Mouse (Mus musculus): Measurements from ENCODE around the gene Pparg. TPM values are rescaled to one million over a fixed set of nuclear protein-coding genes. Genes with fewer than 3 reads are reported as not detected.

The Pparg gene
- total RNA-seq (2021) = 10 to 100 TPM in 1 of 2 experiments, 1 to 10 TPM in 1; 8.1 to 10.3 TPM
- long read RNA-seq, experiment 1, partial matches to known transcripts = 0 of 6 reads
- long read RNA-seq, experiment 1, other reads (novel, unspliced or antisense) = 5 of 6 reads
- long read RNA-seq, experiment 2, partial matches to known transcripts = 0 of 4 reads
- long read RNA-seq, experiment 2, other reads (novel, unspliced or antisense) = 3 of 4 reads

GRCm38 (mm10) chr6:115360776-115361605 is at the start of gene Pparg:
Gene Pparg, plus strand, starts transcription at chr6:115360951.
- peak; percentile 17 to 43 for DNase-seq (ENCODE audit: extremely low spot score in 1 of 2, low spot score in 2 of 2)
- TF ChIP-seq CTCF (IDR thresholded peaks at IDR 0.05) = peak; percentile 12
- intact Hi-C loops (cut with DNase I) = loop anchor here (2.0 to 5.0 kb wide), 3 partner anchors 40 to 176 kb away; no protein-coding TSS in a partner anchor
- Histone ChIP-seq H3K27ac (peak within 1 kb of the TSS; percentile 81), H3K4me3 (peak within 1 kb of the TSS; percentile 64)

- intact Hi-C loops (cut with DNase I) = loop anchor here (2.0 kb wide), 1 partner anchor 20 kb away; no protein-coding TSS in a partner anchor
- Histone ChIP-seq H3K27ac (peak overlapping the region; percentile 80; the same call in 1 of the 2 replicates), H3K4me3 (no peak overlapping the region)
- no peak for DNase-seq (ENCODE audit: extremely low spot score in 1 of 2, low spot score in 2 of 2)
- TF ChIP-seq CTCF (IDR thresholded peaks at IDR 0.05) = no peak
These were observed 48.0 kb upstream of the Pparg start for GRCm38 (mm10) chr6:115312780-115313179.

- H3K27ac ChIP-seq = peak overlapping the region; percentile 80
- intact Hi-C loops (cut with DNase I) = loop anchor here (2.0 kb wide), 1 partner anchor 20 kb away; no protein-coding TSS in a partner anchor
- no peak for TF ChIP-seq CTCF (IDR thresholded peaks at IDR 0.05)
- no peak overlapping the region for H3K4me3 ChIP-seq
- DNase-seq (ENCODE audit: extremely low spot score in 1 of 2, low spot score in 2 of 2) = peak; percentile 26 to 47
These were observed 47.5 kb upstream of the Pparg start for GRCm38 (mm10) chr6:115313235-115313738.

- no peak for DNase-seq (ENCODE audit: extremely low spot score in 1 of 2, low spot score in 2 of 2)
- intact Hi-C loops (cut with DNase I) = loop anchor here (2.0 kb wide), 1 partner anchor 21 kb away; no protein-coding TSS in a partner anchor
- TF ChIP-seq CTCF (IDR thresholded peaks at IDR 0.05) = no peak
- Histone ChIP-seq H3K4me3 (no peak overlapping the region), H3K27ac (peak overlapping the region; percentile 80; the same call in 1 of the 2 replicates)
These were observed 46.8 kb upstream of the Pparg start for GRCm38 (mm10) chr6:115313910-115314309.

GRCm38 (mm10) chr6:115315770-115316169 is 45.0 kb upstream of the Pparg start:
- DNase-seq (ENCODE audit: extremely low spot score in 1 of 2, low spot score in 2 of 2) = no peak

GRCm38 (mm10) chr6:115316811-115317221 is 43.9 kb upstream of the Pparg start:
- no peak for TF ChIP-seq CTCF (IDR thresholded peaks at IDR 0.05)
- H3K4me3 ChIP-seq = no peak overlapping the region
- H3K27ac ChIP-seq = no peak overlapping the region
- no peak for DNase-seq (ENCODE audit: extremely low spot score in 1 of 2, low spot score in 2 of 2)
- intact Hi-C loops (cut with DNase I) = no loop called here

More at GRCm38 (mm10) chr6:115315770-115316169, 45.0 kb upstream of the Pparg start:
- Histone ChIP-seq H3K27ac (no peak overlapping the region), H3K4me3 (no peak overlapping the region)
- no peak for TF ChIP-seq CTCF (IDR thresholded peaks at IDR 0.05)
- intact Hi-C loops (cut with DNase I) = no loop called here

GRCm38 (mm10) chr6:115318811-115319210 is 41.9 kb upstream of the Pparg start:
- H3K4me3 ChIP-seq = no peak overlapping the region
- intact Hi-C loops (cut with DNase I) = no loop called here
- H3K27ac ChIP-seq = no peak overlapping the region
- no peak for TF ChIP-seq CTCF (IDR thresholded peaks at IDR 0.05)
- DNase-seq (ENCODE audit: extremely low spot score in 1 of 2, low spot score in 2 of 2) = no peak

- no peak for TF ChIP-seq CTCF (IDR thresholded peaks at IDR 0.05)
- intact Hi-C loops (cut with DNase I) = loop anchor here (2.0 to 5.0 kb wide), 2 partner anchors 32 to 41 kb away; partner anchors contain the start of gene Pparg
- no peak for DNase-seq (ENCODE audit: extremely low spot score in 1 of 2, low spot score in 2 of 2)
- H3K4me3 ChIP-seq = no peak overlapping the region
- no peak overlapping the region for H3K27ac ChIP-seq
These were observed 41.1 kb upstream of the Pparg start for GRCm38 (mm10) chr6:115319686-115320085.

- no peak for TF ChIP-seq CTCF (IDR thresholded peaks at IDR 0.05)
- no peak for DNase-seq (ENCODE audit: extremely low spot score in 1 of 2, low spot score in 2 of 2)
- intact Hi-C loops (cut with DNase I) = loop anchor here (2.0 to 5.0 kb wide), 2 partner anchors 34 to 40 kb away; partner anchors contain the start of gene Pparg
- H3K27ac ChIP-seq = peak overlapping the region; percentile 84
- no peak overlapping the region for H3K4me3 ChIP-seq
These were observed 39.6 kb upstream of the Pparg start for GRCm38 (mm10) chr6:115320927-115321714.

- Histone ChIP-seq H3K4me3 (no peak overlapping the region), H3K27ac (peak overlapping the region; percentile 84; the same call in 1 of the 2 replicates)
- DNase-seq (ENCODE audit: extremely low spot score in 1 of 2, low spot score in 2 of 2) = peak; percentile 26 to 43
- TF ChIP-seq CTCF (IDR thresholded peaks at IDR 0.05) = no peak
- intact Hi-C loops (cut with DNase I) = loop anchor here (2.0 to 5.0 kb wide), 2 partner anchors 35 to 39 kb away; partner anchors contain the start of gene Pparg
These were observed 38.8 kb upstream of the Pparg start for GRCm38 (mm10) chr6:115321883-115322351.

- intact Hi-C loops (cut with DNase I) = loop anchor here (5.0 kb wide), 1 partner anchor 36 kb away; no protein-coding TSS in a partner anchor
These were observed 37.8 kb upstream of the Pparg start for GRCm38 (mm10) chr6:115322956-115323355.

More at GRCm38 (mm10) chr6:115322956-115323355, 37.8 kb upstream of the Pparg start:
- H3K27ac ChIP-seq = peak overlapping the region; percentile 76; the same call in 1 of the 2 replicates
- DNase-seq (ENCODE audit: extremely low spot score in 1 of 2, low spot score in 2 of 2) = no peak
- no peak for TF ChIP-seq CTCF (IDR thresholded peaks at IDR 0.05)
- H3K4me3 ChIP-seq = no peak overlapping the region
